17 mouse cellular contexts compared by ENCODE assay signal in the genomic region with DNA sequence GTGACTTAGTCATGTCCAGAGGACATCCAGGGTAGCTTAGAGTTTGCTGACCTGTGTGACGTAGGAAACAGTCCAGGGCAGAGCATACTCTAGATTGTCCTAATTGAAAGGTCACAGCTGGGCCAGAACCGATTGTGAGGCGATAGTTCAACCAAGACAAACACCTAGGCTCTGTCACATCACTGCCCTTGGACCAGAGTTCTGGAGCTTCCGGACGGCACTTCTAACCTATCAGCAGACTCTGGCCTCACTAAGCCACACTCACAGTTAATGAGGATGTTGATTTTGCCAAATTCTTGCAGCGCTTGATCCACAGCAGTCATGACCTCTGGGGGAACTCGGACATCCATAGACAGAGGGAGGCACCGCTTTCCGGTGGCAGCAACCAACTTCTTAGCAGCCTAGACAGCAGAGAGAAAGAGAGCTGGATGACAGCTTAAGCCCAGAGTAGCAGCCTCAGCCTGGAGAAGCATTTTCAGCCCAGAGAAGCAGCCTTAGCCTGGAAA.
"Had no signal": no experiment of that assay in that cellular context is flagged by ENCODE, and none has a peak within 500 bp of the region (broad histone marks: within the 10 kb centered on the region; RNA-seq: fewer than 3 reads in every experiment).

No protein-coding gene starts in this region.

- H3K4me1 ChIP-seq: neural tube, embryonic 12.5 days; stomach, embryonic 15.5 days had no signal

- H3K9me3 ChIP-seq: lung, embryonic 15.5 days; midbrain, embryonic 13.5 days; midbrain, embryonic 15.5 days; neural tube, embryonic 12.5 days; stomach, embryonic 15.5 days had no signal

- ATAC-seq: lung, postnatal 0 days; midbrain, embryonic 13.5 days; midbrain, embryonic 15.5 days had no signal

- H3K4me3 ChIP-seq: lung, embryonic 15.5 days; megakaryocyte, embryonic 14.5 days; midbrain, embryonic 13.5 days; midbrain, embryonic 15.5 days; neural tube, embryonic 12.5 days; stomach, embryonic 15.5 days had no signal

- H3K27me3 ChIP-seq: lung, embryonic 15.5 days; midbrain, embryonic 13.5 days; midbrain, embryonic 15.5 days; neural tube, embryonic 12.5 days; stomach, embryonic 15.5 days had no signal

- H3K27ac ChIP-seq: lung, embryonic 15.5 days; macrophage; midbrain, embryonic 13.5 days; midbrain, embryonic 15.5 days; neural tube, embryonic 12.5 days; stomach, embryonic 15.5 days; stomach, postnatal 0 days had no signal

- H3K36me3 ChIP-seq: midbrain, embryonic 15.5 days; stomach, embryonic 15.5 days had no signal

- H3K9ac ChIP-seq: lung, embryonic 15.5 days; midbrain, embryonic 13.5 days; midbrain, embryonic 15.5 days; neural tube, embryonic 12.5 days; stomach, embryonic 15.5 days had no signal

- H3K4me2 ChIP-seq: lung, embryonic 15.5 days; midbrain, embryonic 11.5 days; midbrain, embryonic 13.5 days; midbrain, embryonic 15.5 days; neural tube, embryonic 12.5 days; stomach, embryonic 15.5 days had no signal

- DNase-seq: lung, adult 2 months; lung, postnatal 14 days; lung, postnatal 36 days; right cerebral cortex, postnatal 14 days; thymus, adult 2 months; thymus, postnatal 25 days; thymus, postnatal 4 days had no signal
